ENCODE assay signal across 10 mouse cellular contexts in the genomic region with DNA sequence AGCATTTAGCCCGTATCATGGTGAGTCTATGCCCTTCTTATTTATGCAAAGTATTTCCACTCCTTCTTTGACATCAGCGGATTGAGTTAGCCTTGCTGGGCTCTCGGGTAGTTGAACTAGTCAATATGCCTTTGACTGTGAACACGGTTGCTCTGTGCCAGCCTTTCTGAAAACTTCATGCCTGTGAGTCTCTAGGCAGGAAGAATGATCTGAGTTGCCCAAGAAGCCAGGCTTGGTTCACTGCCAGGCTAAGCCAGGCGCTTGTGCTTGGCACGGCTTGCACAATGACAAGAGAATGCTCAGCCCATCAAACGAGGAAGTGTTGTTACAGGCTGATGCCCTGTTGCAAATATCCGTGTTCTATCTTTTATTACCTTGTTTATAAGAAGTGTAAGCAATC.
DNase-seq lines count a peak whose midpoint lies in the region; ATAC-seq and TF ChIP-seq lines count a peak whose summit lies in the region.
"Had no signal": no experiment of that assay in that cellular context is flagged by ENCODE, and none has a peak within 500 bp of the region (broad histone marks: within the 10 kb centered on the region; RNA-seq: fewer than 3 reads in every experiment).

No protein-coding gene starts in this region.

- no peaks in the 10 kb centered on the region for H3K27me3 ChIP-seq in neural tube, embryonic 13.5 days
- H3K27me3 ChIP-seq: embryonic facial prominence, embryonic 12.5 days; neural tube, embryonic 12.5 days had no signal

- TF ChIP-seq CTCF in gastrocnemius, adult 2 months (IDR thresholded peaks at IDR 0.05) = no peak

- 67% methylated on average over 8 of the region's 8 CpGs for WGBS in neural tube, embryonic 13.5 days

- H3K4me2 ChIP-seq in neural tube, embryonic 13.5 days = no peak overlapping the region
- H3K4me2 ChIP-seq: embryonic facial prominence, embryonic 12.5 days; neural tube, embryonic 12.5 days had no signal

- intact Hi-C loops in gastrocnemius, adult 2 months (cut with DNase I) = loop anchor here (5.0 kb wide), 1 partner anchor 148 kb away; no protein-coding TSS in a partner anchor
- intact Hi-C loops in gastrocnemius, postnatal 36 days (cut with DNase I) = loop anchor here (10.0 kb wide), 1 partner anchor 141 kb away; no protein-coding TSS in a partner anchor

- H3K4me3 ChIP-seq in gastrocnemius, adult 2 months = no peak overlapping the region
- H3K4me3 ChIP-seq in neural tube, embryonic 13.5 days = no peak overlapping the region
- H3K4me3 ChIP-seq: embryonic facial prominence, embryonic 12.5 days; neural tube, embryonic 12.5 days had no signal

- peak; percentile 55 for ATAC-seq in neural tube, embryonic 13.5 days (ENCODE audit: low read depth)

- H3K4me1 ChIP-seq in neural tube, embryonic 13.5 days (replicated peaks) = peaks cover 25% of the 10 kb centered on the region

- no peak overlapping the region for H3K9ac ChIP-seq in neural tube, embryonic 13.5 days
- H3K9ac ChIP-seq: embryonic facial prominence, embryonic 12.5 days; neural tube, embryonic 12.5 days had no signal

- peak; percentile 70 for DNase-seq in gastrocnemius, adult 2 months
- DNase-seq in gastrocnemius, postnatal 36 days = no peak
- DNase-seq in neural tube, embryonic 10.5 days (ENCODE audit: extremely low spot score, low spot score) = no peak
- DNase-seq in gastrocnemius, postnatal 10 days = peak; percentile 49
- peak; percentile 41 to 58 for DNase-seq in monocyte, adult 2 months (ENCODE audit: low read depth in 1 of 2, low spot score in 2 of 2)
- DNase-seq in spleen, adult 18-20 months = no peak
- DNase-seq in MN1 (ENCODE audit: low spot score) = no peak

- H3K9me3 ChIP-seq in neural tube, embryonic 13.5 days = no peaks in the 10 kb centered on the region
- H3K9me3 ChIP-seq: embryonic facial prominence, embryonic 12.5 days; neural tube, embryonic 12.5 days had no signal

- no peaks in the 10 kb centered on the region for H3K36me3 ChIP-seq in neural tube, embryonic 13.5 days
- H3K36me3 ChIP-seq: embryonic facial prominence, embryonic 12.5 days; neural tube, embryonic 12.5 days had no signal

- no peak overlapping the region for H3K27ac ChIP-seq in gastrocnemius, adult 2 months
- no peak overlapping the region for H3K27ac ChIP-seq in neural tube, embryonic 13.5 days (replicated peaks)
- H3K27ac ChIP-seq: embryonic facial prominence, embryonic 12.5 days; neural tube, embryonic 12.5 days had no signal

Comparison
In these comparisons a context has a peak if more than half of its experiments do, and no peak if none do; other contexts are left out.
1. DNase-seq: peak in gastrocnemius, adult 2 months (single experiment), gastrocnemius, postnatal 10 days (single experiment) and monocyte, adult 2 months (2 of 2); none in gastrocnemius, postnatal 36 days (0 of 2), neural tube, embryonic 10.5 days (single experiment), spleen, adult 18-20 months (0 of 2) and MN1 (single experiment).